Mouse (Mus musculus) liver, postnatal 0 days (tissue): ENCODE data around the gene Rprd1b.

ENCODE experiments used
- CTCF ChIP-seq: sonication (generic); IDR thresholded peaks from 2 replicates; pipeline ENCODE4 v1.5.1; 2016; ENCODE audit warnings: antibody characterized with exemption, low read depth
- EP300 ChIP-seq: IDR thresholded peaks from 2 replicates; pipeline ENCODE4 v1.6.1; 2016; ENCODE audit warnings: antibody characterized with exemption, low read depth, mild to moderate bottlenecking

GRCm38 (mm10) chr2:158004620-158005019, 23.7 kb upstream of the Rprd1b start:
- no peak for TF ChIP-seq CTCF
- TF ChIP-seq EP300: peak; percentile 46; the same call in 1 of the 2 replicates
